Mouse (Mus musculus): Measurements from ENCODE around the gene Ipcef1. TPM values are rescaled to one million over a fixed set of nuclear protein-coding genes. Genes with fewer than 3 reads are reported as not detected.

The Ipcef1 gene
- 0.55 and 0.74 TPM in 2 replicates for polyA plus RNA-seq (2015; fragmentation: Nextera tagmentation; extraction: Ambion mirVana)

DNA sequence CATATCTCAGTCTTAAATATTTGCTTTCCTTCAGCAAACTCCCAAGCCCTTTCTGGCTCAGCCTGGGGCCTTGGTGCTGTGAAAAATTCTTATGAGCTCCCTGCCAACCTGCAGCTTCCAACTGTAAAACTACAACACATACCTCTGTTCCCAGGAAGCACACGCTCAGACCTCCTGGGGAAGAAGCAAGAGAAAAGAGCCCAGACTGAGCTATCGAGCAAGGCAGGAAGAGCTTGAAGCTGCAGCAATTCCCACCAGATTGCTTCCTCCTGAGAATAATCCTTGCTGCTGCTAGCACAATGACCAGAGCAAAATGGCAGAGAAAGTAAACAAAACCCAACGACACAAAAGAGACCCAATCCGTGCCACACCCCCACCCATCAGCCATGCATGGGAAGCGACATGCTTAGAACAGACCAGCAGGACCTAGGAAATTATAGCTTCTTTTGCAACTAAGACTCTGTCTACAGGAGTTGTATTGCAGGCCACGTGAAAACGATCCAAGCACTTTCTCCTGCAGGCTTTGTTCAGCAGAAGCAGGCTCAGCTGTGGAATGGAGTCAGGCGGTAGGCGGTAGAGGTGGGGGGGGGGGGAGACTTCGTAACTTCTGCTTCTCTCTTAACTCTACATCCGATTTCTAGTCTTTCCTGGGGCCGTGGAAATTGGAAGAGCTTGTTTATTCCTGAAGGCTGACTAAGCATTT lies at the start of gene Ipcef1:
TSS of gene Ipcef1 (minus strand) at position 164 of the 703 bp plus-strand sequence.
- Histone ChIP-seq H3K27me3 (ENCODE audit: control insufficient read depth, insufficient read depth, low read length) (no peaks in the 10 kb centered on the region), H3K4me3 (ENCODE audit: low read length) (no peak within 1 kb of the TSS), H3K4me2 (ENCODE audit: low read depth, low read length) (no peak within 1 kb of the TSS), H3K4me1 (ENCODE audit: control insufficient read depth, insufficient read depth, low read length) (no peaks in the 10 kb centered on the region), H3K27ac (ENCODE audit: low read length) (no peak within 1 kb of the TSS), H3K36me3 (ENCODE audit: control insufficient read depth, insufficient read depth) (no peaks in the 10 kb centered on the region), H3K9me3 (replicated peaks; ENCODE audit: control insufficient read depth, low read length) (no peaks in the 10 kb centered on the region), H3K9ac (ENCODE audit: low read length) (no peak within 1 kb of the TSS)
- no peak for ATAC-seq (replicated peaks; ENCODE audit: extremely low read depth, insufficient read depth, low FRiP score)
- 35% methylated on average over 12 of the region's 12 CpGs for WGBS

DNA sequence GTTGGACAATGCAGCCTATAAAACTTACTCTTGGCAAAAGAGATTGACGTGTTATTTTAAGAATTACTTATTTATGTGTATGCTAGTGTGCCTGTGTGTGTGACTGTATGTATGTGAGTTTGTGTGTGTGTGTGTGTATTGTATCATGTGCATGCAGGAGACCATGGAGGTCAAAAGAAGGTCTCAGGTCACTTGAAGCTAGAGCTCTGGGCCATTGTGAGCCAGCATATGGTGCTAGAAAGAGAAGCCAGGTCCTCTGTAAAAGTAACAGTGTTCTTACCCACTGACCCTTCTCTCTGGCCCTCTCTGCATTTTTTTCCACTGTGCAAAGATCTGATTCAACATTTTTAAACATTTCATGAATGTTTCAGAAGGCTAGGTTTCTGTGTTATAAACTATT lies 25.7 kb upstream of the Ipcef1 start:
- WGBS = 91% methylated on average over 1 of the region's 1 CpGs
- ATAC-seq (replicated peaks; ENCODE audit: extremely low read depth, insufficient read depth, low FRiP score) = no peak
- no peaks in the 10 kb centered on the region for H3K36me3 ChIP-seq (ENCODE audit: control insufficient read depth, insufficient read depth)
- H3K4me1 ChIP-seq (ENCODE audit: control insufficient read depth, insufficient read depth, low read length) = peaks cover 3% of the 10 kb centered on the region; the same call in 1 of the 2 replicates
- no peak overlapping the region for H3K4me3 ChIP-seq (ENCODE audit: low read length)
- no peaks in the 10 kb centered on the region for H3K9me3 ChIP-seq (replicated peaks; ENCODE audit: control insufficient read depth, low read length)
- no peak overlapping the region for H3K9ac ChIP-seq (ENCODE audit: low read length)
- no peak overlapping the region for H3K4me2 ChIP-seq (ENCODE audit: low read depth, low read length)
- no peak overlapping the region for H3K27ac ChIP-seq (ENCODE audit: low read length)
- H3K27me3 ChIP-seq (ENCODE audit: control insufficient read depth, insufficient read depth, low read length) = no peaks in the 10 kb centered on the region

DNA sequence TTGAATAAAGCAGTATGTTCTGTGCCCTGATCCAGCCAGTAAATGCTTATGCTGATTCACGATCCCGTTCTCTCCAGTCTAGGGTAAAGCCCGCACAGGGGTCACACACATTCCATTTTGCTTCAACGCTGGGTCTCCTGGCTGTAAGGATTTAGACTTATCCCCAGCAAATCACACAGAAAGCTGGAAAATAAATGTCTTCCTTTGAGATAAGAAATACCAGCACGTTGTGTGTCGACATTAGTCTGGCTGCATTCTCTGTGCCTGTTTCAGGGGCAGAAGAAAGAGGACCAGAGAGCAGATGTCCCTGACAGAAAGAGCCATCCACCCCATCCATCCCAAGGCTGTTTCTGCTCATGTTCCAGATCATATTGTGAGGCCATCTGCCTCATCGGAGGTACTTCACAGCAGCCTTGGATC lies 25.1 kb upstream of the Ipcef1 start:
- H3K4me1 ChIP-seq (ENCODE audit: control insufficient read depth, insufficient read depth, low read length) = peaks cover 3% of the 10 kb centered on the region; the same call in 1 of the 2 replicates
- no peak overlapping the region for H3K27ac ChIP-seq (ENCODE audit: low read length)
- no peak overlapping the region for H3K4me2 ChIP-seq (ENCODE audit: low read depth, low read length)
- H3K9ac ChIP-seq (ENCODE audit: low read length) = no peak overlapping the region
- H3K9me3 ChIP-seq (replicated peaks; ENCODE audit: control insufficient read depth, low read length) = no peaks in the 10 kb centered on the region
- no peak for ATAC-seq (replicated peaks; ENCODE audit: extremely low read depth, insufficient read depth, low FRiP score)
- no peak overlapping the region for H3K4me3 ChIP-seq (ENCODE audit: low read length)
- no peaks in the 10 kb centered on the region for H3K36me3 ChIP-seq (ENCODE audit: control insufficient read depth, insufficient read depth)
- 58% methylated on average over 7 of the region's 7 CpGs for WGBS
- H3K27me3 ChIP-seq (ENCODE audit: control insufficient read depth, insufficient read depth, low read length) = no peaks in the 10 kb centered on the region

DNA sequence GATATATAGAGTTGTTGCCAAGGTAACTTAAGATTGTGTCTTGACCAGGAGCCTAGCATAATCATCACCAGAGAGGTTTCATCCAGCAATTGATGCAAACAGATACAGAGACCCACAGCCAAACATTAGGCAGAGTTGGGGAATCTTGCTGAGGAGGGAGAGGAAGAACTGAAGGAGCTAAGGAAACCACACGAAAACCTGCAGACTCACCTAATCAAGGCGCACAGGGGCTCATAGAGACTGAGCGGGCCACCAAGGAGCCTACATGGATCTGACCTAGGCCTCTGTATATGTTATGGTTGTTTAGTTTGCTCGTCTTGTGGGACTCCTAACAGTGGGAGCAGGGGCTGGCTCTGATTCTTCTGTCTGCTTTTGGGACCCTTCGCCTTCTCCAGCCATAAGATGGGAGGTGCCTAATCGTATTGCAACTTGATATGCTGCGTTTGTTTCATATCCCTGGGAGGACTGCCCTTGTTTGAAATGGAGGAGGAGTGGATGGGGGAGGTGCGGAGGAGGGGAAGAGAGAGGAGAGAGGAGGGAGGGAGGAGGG lies 24.5 kb upstream of the Ipcef1 start:
- no peak overlapping the region for H3K27ac ChIP-seq (ENCODE audit: low read length)
- no peak overlapping the region for H3K4me3 ChIP-seq (ENCODE audit: low read length)
- no peak overlapping the region for H3K9ac ChIP-seq (ENCODE audit: low read length)
- ATAC-seq (replicated peaks; ENCODE audit: extremely low read depth, insufficient read depth, low FRiP score) = no peak
- H3K9me3 ChIP-seq (replicated peaks; ENCODE audit: control insufficient read depth, low read length) = no peaks in the 10 kb centered on the region
- peak overlapping the region; percentile 11; the same call in 1 of the 2 replicates for H3K4me2 ChIP-seq (ENCODE audit: low read depth, low read length)
- no peaks in the 10 kb centered on the region for H3K27me3 ChIP-seq (ENCODE audit: control insufficient read depth, insufficient read depth, low read length)
- no peaks in the 10 kb centered on the region for H3K36me3 ChIP-seq (ENCODE audit: control insufficient read depth, insufficient read depth)
- H3K4me1 ChIP-seq (ENCODE audit: control insufficient read depth, insufficient read depth, low read length) = peaks cover 3% of the 10 kb centered on the region; the same call in 1 of the 2 replicates
- WGBS = 42% methylated on average over 7 of the region's 8 CpGs

DNA sequence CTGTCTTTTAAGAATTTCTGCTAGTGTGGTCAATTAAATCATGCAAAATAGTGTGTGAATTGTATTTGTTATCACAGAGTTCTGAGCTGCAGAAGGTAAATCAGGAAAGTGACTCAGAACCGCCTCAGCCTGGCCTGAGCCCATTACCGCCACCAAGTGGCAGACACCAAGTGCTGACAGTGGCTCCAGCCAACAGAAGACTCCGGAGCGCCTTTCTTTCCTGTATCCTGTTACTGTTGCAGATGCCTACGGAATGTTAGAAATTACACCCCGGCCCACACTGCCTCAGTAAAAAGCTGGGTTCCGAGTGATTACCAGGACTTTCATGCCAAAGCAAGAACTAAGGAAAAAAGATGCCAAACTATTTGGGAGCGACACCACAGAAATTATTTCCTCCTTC lies 23.9 kb upstream of the Ipcef1 start:
- no peak overlapping the region for H3K4me3 ChIP-seq (ENCODE audit: low read length)

DNA sequence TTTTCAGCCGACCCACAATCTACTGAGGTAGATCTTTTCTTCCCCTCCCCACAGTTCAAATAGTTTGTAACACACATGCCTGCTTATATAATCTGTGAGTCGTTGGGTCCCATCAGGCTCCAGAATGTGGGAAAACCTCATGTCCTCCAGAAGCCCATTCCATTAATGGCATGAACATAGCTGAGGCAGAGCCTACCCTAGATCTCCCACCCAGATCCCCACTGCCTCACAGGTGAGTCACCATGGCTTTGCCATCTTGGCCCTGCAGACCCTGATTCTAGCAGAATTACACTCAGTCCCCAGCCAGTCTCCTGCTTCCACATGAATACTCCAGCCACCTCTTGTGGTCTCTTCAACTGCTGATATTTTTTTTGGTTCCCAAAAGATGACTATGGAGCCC lies 23.4 kb upstream of the Ipcef1 start:
- Histone ChIP-seq H3K9me3 (replicated peaks; ENCODE audit: control insufficient read depth, low read length) (no peaks in the 10 kb centered on the region), H3K4me3 (ENCODE audit: low read length) (no peak overlapping the region), H3K27ac (ENCODE audit: low read length) (no peak overlapping the region), H3K4me2 (ENCODE audit: low read depth, low read length) (no peak overlapping the region), H3K27me3 (ENCODE audit: control insufficient read depth, insufficient read depth, low read length) (no peaks in the 10 kb centered on the region), H3K9ac (ENCODE audit: low read length) (no peak overlapping the region), H3K4me1 (ENCODE audit: control insufficient read depth, insufficient read depth, low read length) (peaks cover 3% of the 10 kb centered on the region; the same call in 1 of the 2 replicates), H3K36me3 (ENCODE audit: control insufficient read depth, insufficient read depth) (no peaks in the 10 kb centered on the region)
- ATAC-seq (replicated peaks; ENCODE audit: extremely low read depth, insufficient read depth, low FRiP score) = no peak
- 88% methylated on average over 2 of the region's 2 CpGs for WGBS

More for the DNA sequence above, 23.9 kb upstream of the Ipcef1 start:
- H3K9ac ChIP-seq (ENCODE audit: low read length) = no peak overlapping the region
- WGBS = 10% methylated on average over 8 of the region's 8 CpGs
- H3K27me3 ChIP-seq (ENCODE audit: control insufficient read depth, insufficient read depth, low read length) = no peaks in the 10 kb centered on the region
- no peaks in the 10 kb centered on the region for H3K9me3 ChIP-seq (replicated peaks; ENCODE audit: control insufficient read depth, low read length)
- H3K36me3 ChIP-seq (ENCODE audit: control insufficient read depth, insufficient read depth) = no peaks in the 10 kb centered on the region
- H3K27ac ChIP-seq (ENCODE audit: low read length) = no peak overlapping the region
- H3K4me1 ChIP-seq (ENCODE audit: control insufficient read depth, insufficient read depth, low read length) = peaks cover 3% of the 10 kb centered on the region; the same call in 1 of the 2 replicates
- ATAC-seq (replicated peaks; ENCODE audit: extremely low read depth, insufficient read depth, low FRiP score) = peak; percentile 77
- H3K4me2 ChIP-seq (ENCODE audit: low read depth, low read length) = peak overlapping the region; percentile 11; the same call in 1 of the 2 replicates

DNA sequence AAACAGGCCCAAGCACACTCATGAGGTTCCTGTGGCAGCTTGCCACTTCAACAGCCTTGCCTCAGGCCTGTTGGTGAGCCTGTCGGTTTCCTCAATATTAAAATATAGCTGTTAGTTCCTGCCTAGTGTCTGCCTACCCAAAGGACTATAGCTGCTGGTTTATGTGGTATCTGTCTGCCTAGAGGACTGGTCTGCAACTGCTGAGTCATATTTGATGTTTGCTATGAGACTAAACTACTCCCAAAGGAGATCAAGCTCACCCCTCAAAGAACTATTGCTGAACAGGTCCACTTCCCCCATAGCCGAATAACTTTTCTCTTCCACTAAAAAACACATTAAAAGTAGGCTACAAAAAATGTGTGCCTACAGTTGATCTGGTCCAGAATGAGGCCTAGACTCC lies 22.0 kb upstream of the Ipcef1 start:
- H3K4me3 ChIP-seq (ENCODE audit: low read length) = no peak overlapping the region
- H3K9ac ChIP-seq (ENCODE audit: low read length) = no peak overlapping the region
- H3K27ac ChIP-seq (ENCODE audit: low read length) = no peak overlapping the region
- no peaks in the 10 kb centered on the region for H3K36me3 ChIP-seq (ENCODE audit: control insufficient read depth, insufficient read depth)
- 82% methylated on average over 2 of the region's 2 CpGs for WGBS
- no peak for ATAC-seq (replicated peaks; ENCODE audit: extremely low read depth, insufficient read depth, low FRiP score)
- H3K4me2 ChIP-seq (ENCODE audit: low read depth, low read length) = no peak overlapping the region
- no peaks in the 10 kb centered on the region for H3K9me3 ChIP-seq (replicated peaks; ENCODE audit: control insufficient read depth, low read length)
- peaks cover 3% of the 10 kb centered on the region; the same call in 1 of the 2 replicates for H3K4me1 ChIP-seq (ENCODE audit: control insufficient read depth, insufficient read depth, low read length)
- H3K27me3 ChIP-seq (ENCODE audit: control insufficient read depth, insufficient read depth, low read length) = no peaks in the 10 kb centered on the region

DNA sequence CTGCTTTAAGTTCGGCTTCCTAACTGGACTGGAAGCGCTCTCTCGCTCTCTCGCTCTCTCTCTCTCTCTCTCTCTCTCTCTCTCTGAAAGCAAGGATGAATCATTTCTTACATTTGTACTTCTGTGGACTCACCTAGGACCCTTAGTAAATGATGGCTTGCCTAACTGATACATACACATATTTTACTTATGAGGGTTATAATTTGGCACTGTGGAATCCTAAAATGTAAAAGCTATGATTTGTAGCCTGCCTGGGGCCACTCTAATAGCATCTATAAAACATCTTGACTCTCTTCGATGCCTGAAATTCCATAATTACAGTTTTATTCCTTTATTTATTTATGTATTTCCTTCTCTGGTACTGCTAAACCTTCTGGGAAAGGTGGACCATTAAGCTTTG lies 18.6 kb upstream of the Ipcef1 start:
- Histone ChIP-seq H3K4me1 (ENCODE audit: control insufficient read depth, insufficient read depth, low read length) (peaks cover 1% of the 10 kb centered on the region; the same call in 1 of the 2 replicates), H3K4me2 (ENCODE audit: low read depth, low read length) (no peak overlapping the region), H3K9me3 (replicated peaks; ENCODE audit: control insufficient read depth, low read length) (no peaks in the 10 kb centered on the region), H3K4me3 (ENCODE audit: low read length) (no peak overlapping the region), H3K27me3 (ENCODE audit: control insufficient read depth, insufficient read depth, low read length) (no peaks in the 10 kb centered on the region), H3K36me3 (ENCODE audit: control insufficient read depth, insufficient read depth) (no peaks in the 10 kb centered on the region), H3K9ac (ENCODE audit: low read length) (no peak overlapping the region), H3K27ac (ENCODE audit: low read length) (no peak overlapping the region)
- WGBS = 83% methylated on average over 5 of the region's 5 CpGs
- ATAC-seq (replicated peaks; ENCODE audit: extremely low read depth, insufficient read depth, low FRiP score) = no peak

DNA sequence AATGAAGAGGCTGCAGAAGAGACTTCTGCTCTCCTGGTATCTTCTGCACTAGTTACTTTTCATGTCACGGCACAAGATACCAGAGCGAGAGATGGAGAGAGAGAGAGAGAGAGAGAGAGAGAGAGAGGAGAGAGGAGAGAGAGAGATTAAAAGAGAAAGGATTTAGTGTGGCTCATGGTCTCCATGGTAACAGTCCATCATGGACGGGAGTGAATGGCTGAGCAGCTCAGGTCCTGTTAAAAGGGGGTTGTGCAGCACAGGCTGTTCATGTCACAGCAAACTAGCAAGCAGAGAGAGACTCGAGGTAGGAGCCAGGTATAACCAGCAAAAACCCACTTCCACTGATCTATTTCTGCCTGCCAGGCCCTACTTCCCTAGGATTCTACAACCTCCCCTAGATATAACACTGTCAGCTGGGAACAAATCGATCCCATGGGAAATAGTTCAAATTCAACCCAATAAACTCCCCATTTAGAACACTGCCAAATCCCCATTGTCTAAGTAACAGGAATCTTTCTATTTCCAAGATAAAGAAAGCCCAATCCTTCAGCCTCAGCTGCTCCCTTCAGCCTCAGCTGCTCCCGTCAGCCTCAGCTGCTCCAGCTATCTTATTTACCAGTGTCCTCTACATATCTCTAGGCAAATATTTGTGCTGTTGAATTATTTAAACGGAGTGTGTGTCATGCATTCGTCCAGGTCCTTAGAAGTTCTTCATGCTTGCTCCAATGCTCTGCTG lies 18.0 kb upstream of the Ipcef1 start:
- Histone ChIP-seq H3K27ac (ENCODE audit: low read length) (no peak overlapping the region), H3K9ac (ENCODE audit: low read length) (no peak overlapping the region), H3K4me1 (ENCODE audit: control insufficient read depth, insufficient read depth, low read length) (no peaks in the 10 kb centered on the region), H3K36me3 (ENCODE audit: control insufficient read depth, insufficient read depth) (no peaks in the 10 kb centered on the region), H3K27me3 (ENCODE audit: control insufficient read depth, insufficient read depth, low read length) (no peaks in the 10 kb centered on the region), H3K4me2 (ENCODE audit: low read depth, low read length) (no peak overlapping the region), H3K9me3 (replicated peaks; ENCODE audit: control insufficient read depth, low read length) (no peaks in the 10 kb centered on the region), H3K4me3 (ENCODE audit: low read length) (no peak overlapping the region)
- no peak for ATAC-seq (replicated peaks; ENCODE audit: extremely low read depth, insufficient read depth, low FRiP score)
- WGBS = 58% methylated on average over 8 of the region's 8 CpGs
